Mouse (Mus musculus): ENCODE data around the gene Rbm34. TPM values are rescaled to one million over a fixed set of nuclear protein-coding genes. Genes with fewer than 3 reads are reported as not detected.
"Not testable (repeated sequence)": the region's sequence is repeated elsewhere in the genome, so short reads cannot be mapped to it uniquely, and the experiment has no call there.

The Rbm34 gene
- polyA plus RNA-seq, 1 experiment from 2014 or later: 28.7 TPM

GRCm38 (mm10) chr8:126918356-126918755, 52.5 kb downstream of the Rbm34 start:
- H3K4me1 ChIP-seq (ENCODE audit: control insufficient read depth, insufficient read depth, low read length): peaks cover 14% of the 10 kb centered on the region
- H3K4me3 ChIP-seq (ENCODE audit: low read length): no peak overlapping the region
- no peak overlapping the region for H3K27ac ChIP-seq (ENCODE audit: low read depth, low read length)
- 0 out of 2 replicates have a peak, but pooled peaks cover 2% of the 10 kb centered on the region for H3K36me3 ChIP-seq (ENCODE audit: control insufficient read depth, insufficient read depth, low read length)
- WGBS: 100% methylated on average over 1 of the region's 1 CpGs
- no peaks in the 10 kb centered on the region for H3K9me3 ChIP-seq (ENCODE audit: control insufficient read depth, low read length)
- no peak overlapping the region for H3K4me2 ChIP-seq (replicated peaks; ENCODE audit: low read depth, low read length)
- no peak overlapping the region for H3K9ac ChIP-seq (ENCODE audit: low read depth, low read length)
- H3K27me3 ChIP-seq (ENCODE audit: control insufficient read depth, insufficient read depth, low read length): no peaks in the 10 kb centered on the region
- no peak for ATAC-seq (ENCODE audit: low FRiP score, low TSS enrichment)

- H3K36me3 ChIP-seq (ENCODE audit: control insufficient read depth, insufficient read depth, low read length): no peaks in the 10 kb centered on the region
- WGBS: 68% methylated on average over 6 of the region's 6 CpGs
- no peaks in the 10 kb centered on the region for H3K9me3 ChIP-seq (ENCODE audit: control insufficient read depth, low read length)
These were observed 53.5 kb downstream of the Rbm34 start for GRCm38 (mm10) chr8:126917179-126917905.

GRCm38 (mm10) chr8:126916611-126917010, 54.3 kb downstream of the Rbm34 start:
- Histone ChIP-seq H3K9ac (ENCODE audit: low read depth, low read length) (no peak overlapping the region), H3K4me2 (replicated peaks; ENCODE audit: low read depth, low read length) (no peak overlapping the region), H3K9me3 (ENCODE audit: control insufficient read depth, low read length) (no peaks in the 10 kb centered on the region), H3K27ac (ENCODE audit: low read depth, low read length) (no peak overlapping the region), H3K4me1 (ENCODE audit: control insufficient read depth, insufficient read depth, low read length) (peaks cover 15% of the 10 kb centered on the region), H3K27me3 (ENCODE audit: control insufficient read depth, insufficient read depth, low read length) (no peaks in the 10 kb centered on the region), H3K4me3 (ENCODE audit: low read length) (no peak overlapping the region), H3K36me3 (ENCODE audit: control insufficient read depth, insufficient read depth, low read length) (no peaks in the 10 kb centered on the region)
- 90% methylated on average over 4 of the region's 4 CpGs for WGBS
- ATAC-seq (ENCODE audit: low FRiP score, low TSS enrichment): no peak

More at GRCm38 (mm10) chr8:126917179-126917905, 53.5 kb downstream of the Rbm34 start:
- Histone ChIP-seq H3K4me3 (ENCODE audit: low read length) (no peak overlapping the region), H3K27ac (ENCODE audit: low read depth, low read length) (no peak overlapping the region), H3K4me2 (replicated peaks; ENCODE audit: low read depth, low read length) (no peak overlapping the region), H3K4me1 (ENCODE audit: control insufficient read depth, insufficient read depth, low read length) (peaks cover 15% of the 10 kb centered on the region), H3K27me3 (ENCODE audit: control insufficient read depth, insufficient read depth, low read length) (no peaks in the 10 kb centered on the region), H3K9ac (ENCODE audit: low read depth, low read length) (no peak overlapping the region)
- no peak for ATAC-seq (ENCODE audit: low FRiP score, low TSS enrichment)

GRCm38 (mm10) chr8:126914609-126915375, 56.1 kb downstream of the Rbm34 start:
- no peak overlapping the region for H3K4me3 ChIP-seq (ENCODE audit: low read length)
- H3K4me1 ChIP-seq (ENCODE audit: control insufficient read depth, insufficient read depth, low read length): peaks cover 14% of the 10 kb centered on the region
- no peak overlapping the region for H3K9ac ChIP-seq (ENCODE audit: low read depth, low read length)
- H3K27me3 ChIP-seq (ENCODE audit: control insufficient read depth, insufficient read depth, low read length): no peaks in the 10 kb centered on the region
- H3K9me3 ChIP-seq (ENCODE audit: control insufficient read depth, low read length): no peaks in the 10 kb centered on the region
- no peak overlapping the region for H3K27ac ChIP-seq (ENCODE audit: low read depth, low read length)
- no peak for ATAC-seq (ENCODE audit: low FRiP score, low TSS enrichment)
- WGBS: 30% methylated on average over 10 of the region's 10 CpGs
- H3K4me2 ChIP-seq (replicated peaks; ENCODE audit: low read depth, low read length): no peak overlapping the region
- H3K36me3 ChIP-seq (ENCODE audit: control insufficient read depth, insufficient read depth, low read length): no peaks in the 10 kb centered on the region

GRCm38 (mm10) chr8:126914107-126914490, 56.8 kb downstream of the Rbm34 start:
- not testable (repeated sequence) for H3K4me2 ChIP-seq (replicated peaks; ENCODE audit: low read depth, low read length); H3K4me3 ChIP-seq (ENCODE audit: low read length); H3K27me3 ChIP-seq (ENCODE audit: control insufficient read depth, insufficient read depth, low read length); H3K9ac ChIP-seq (ENCODE audit: low read depth, low read length); H3K9me3 ChIP-seq (ENCODE audit: control insufficient read depth, low read length); ATAC-seq (ENCODE audit: low FRiP score, low TSS enrichment); H3K27ac ChIP-seq (ENCODE audit: low read depth, low read length); H3K4me1 ChIP-seq (ENCODE audit: control insufficient read depth, insufficient read depth, low read length); H3K36me3 ChIP-seq (ENCODE audit: control insufficient read depth, insufficient read depth, low read length)
- WGBS: 69% methylated on average over 9 of the region's 10 CpGs

GRCm38 (mm10) chr8:126913241-126914106, 57.4 kb downstream of the Rbm34 start:
- Histone ChIP-seq H3K4me1 (ENCODE audit: control insufficient read depth, insufficient read depth, low read length) (0 out of 2 replicates have a peak, but pooled peaks cover 8% of the 10 kb centered on the region), H3K4me2 (replicated peaks; ENCODE audit: low read depth, low read length) (no peak overlapping the region), H3K27me3 (ENCODE audit: control insufficient read depth, insufficient read depth, low read length) (no peaks in the 10 kb centered on the region), H3K36me3 (ENCODE audit: control insufficient read depth, insufficient read depth, low read length) (no peaks in the 10 kb centered on the region), H3K4me3 (ENCODE audit: low read length) (no peak overlapping the region), H3K27ac (ENCODE audit: low read depth, low read length) (no peak overlapping the region), H3K9me3 (ENCODE audit: control insufficient read depth, low read length) (no peaks in the 10 kb centered on the region), H3K9ac (ENCODE audit: low read depth, low read length) (no peak overlapping the region)
- no peak for ATAC-seq (ENCODE audit: low FRiP score, low TSS enrichment)
- 44% methylated on average over 12 of the region's 12 CpGs for WGBS

GRCm38 (mm10) chr8:126909371-126909802, 61.5 kb downstream of the Rbm34 start:
- peak overlapping the region; percentile 33; the same call in 1 of the 2 replicates for H3K27ac ChIP-seq (ENCODE audit: low read depth, low read length)

GRCm38 (mm10) chr8:126908805-126909204, 62.1 kb downstream of the Rbm34 start:
- 57% methylated on average over 6 of the region's 6 CpGs for WGBS
- Histone ChIP-seq H3K9me3 (ENCODE audit: control insufficient read depth, low read length) (no peaks in the 10 kb centered on the region), H3K9ac (ENCODE audit: low read depth, low read length) (no peak overlapping the region), H3K36me3 (ENCODE audit: control insufficient read depth, insufficient read depth, low read length) (no peaks in the 10 kb centered on the region), H3K27me3 (ENCODE audit: control insufficient read depth, insufficient read depth, low read length) (no peaks in the 10 kb centered on the region), H3K4me2 (replicated peaks; ENCODE audit: low read depth, low read length) (no peak overlapping the region), H3K4me1 (ENCODE audit: control insufficient read depth, insufficient read depth, low read length) (0 out of 2 replicates have a peak, but pooled peaks cover 8% of the 10 kb centered on the region), H3K27ac (ENCODE audit: low read depth, low read length) (no peak overlapping the region), H3K4me3 (ENCODE audit: low read length) (no peak overlapping the region)
- ATAC-seq (ENCODE audit: low FRiP score, low TSS enrichment): no peak

More at GRCm38 (mm10) chr8:126909371-126909802, 61.5 kb downstream of the Rbm34 start:
- no peak for ATAC-seq (ENCODE audit: low FRiP score, low TSS enrichment)
- 0 out of 2 replicates have a peak, but pooled peaks cover 8% of the 10 kb centered on the region for H3K4me1 ChIP-seq (ENCODE audit: control insufficient read depth, insufficient read depth, low read length)
- H3K27me3 ChIP-seq (ENCODE audit: control insufficient read depth, insufficient read depth, low read length): no peaks in the 10 kb centered on the region
- no peak overlapping the region for H3K4me3 ChIP-seq (ENCODE audit: low read length)
- 54% methylated on average over 10 of the region's 10 CpGs for WGBS
- no peak overlapping the region for H3K9ac ChIP-seq (ENCODE audit: low read depth, low read length)
- H3K36me3 ChIP-seq (ENCODE audit: control insufficient read depth, insufficient read depth, low read length): no peaks in the 10 kb centered on the region
- H3K9me3 ChIP-seq (ENCODE audit: control insufficient read depth, low read length): no peaks in the 10 kb centered on the region
- H3K4me2 ChIP-seq (replicated peaks; ENCODE audit: low read depth, low read length): no peak overlapping the region

Measured in kidney, embryonic 14.5 days (tissue).